Mouse (Mus musculus) common myeloid progenitor, adult 5-6 weeks (primary cell): Measurements from ENCODE around the gene Gm10717. TPM values are rescaled to one million over a fixed set of nuclear protein-coding genes. Genes with fewer than 3 reads are reported as not detected.
A peak's percentile ranks its signal among the peaks of the same experiment; 100 is the strongest.
"Not testable (repeated sequence)": the region's sequence is repeated elsewhere in the genome, so short reads cannot be mapped to it uniquely, and the experiment has no call there.

ENCODE experiments used
- ATAC-seq: replicated peaks from 2 replicates; pipeline ENCODE4 v1.8.0; 2016; ENCODE audit warnings: low read depth, mild to moderate bottlenecking, moderate TSS enrichment, inconsistent platforms; ENCODE audit not compliant: poor library complexity, severe bottlenecking
- total RNA-seq: library from RNA; stranded (forward); fragments of 200-1000, 187-1606 nt; gene quantifications from 2 replicates; pipeline ENCODE4 v1.2.3, GENCODE M21; 2017

Gm10717 gene
- total RNA-seq, result 3.5 TPM in 1 of 2 replicates, not detected in the other

DNA sequence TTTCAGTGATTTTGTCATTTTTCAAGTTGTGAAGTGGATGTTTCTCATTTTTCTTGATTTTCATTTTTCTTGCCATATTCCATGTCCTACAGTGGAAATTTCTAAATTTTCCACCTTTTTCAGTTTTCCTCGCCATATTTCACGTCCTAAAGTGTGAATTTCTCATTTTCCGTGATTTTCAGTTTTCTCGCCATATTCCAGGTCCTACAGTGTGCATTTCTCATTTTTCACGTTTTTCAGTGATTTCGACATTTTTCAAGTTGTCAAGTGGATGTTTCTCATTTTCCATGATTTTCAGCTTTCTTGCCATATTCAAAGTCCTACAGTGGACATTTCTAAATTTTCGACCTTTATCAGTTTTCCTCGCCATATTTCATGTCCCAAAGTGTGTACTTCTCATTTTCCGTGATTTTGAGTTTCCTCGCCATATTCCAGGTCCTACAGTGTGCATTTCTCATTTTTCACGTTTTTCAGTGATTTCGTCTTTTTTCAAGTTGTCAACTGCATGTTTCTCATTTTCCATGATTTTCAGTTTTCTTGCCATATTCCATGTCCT, at the start of gene Gm10717:
Gm10717 (plus strand) TSS at position 506 of the 556 bp plus-strand sequence.
- not testable (repeated sequence) for ATAC-seq

DNA sequence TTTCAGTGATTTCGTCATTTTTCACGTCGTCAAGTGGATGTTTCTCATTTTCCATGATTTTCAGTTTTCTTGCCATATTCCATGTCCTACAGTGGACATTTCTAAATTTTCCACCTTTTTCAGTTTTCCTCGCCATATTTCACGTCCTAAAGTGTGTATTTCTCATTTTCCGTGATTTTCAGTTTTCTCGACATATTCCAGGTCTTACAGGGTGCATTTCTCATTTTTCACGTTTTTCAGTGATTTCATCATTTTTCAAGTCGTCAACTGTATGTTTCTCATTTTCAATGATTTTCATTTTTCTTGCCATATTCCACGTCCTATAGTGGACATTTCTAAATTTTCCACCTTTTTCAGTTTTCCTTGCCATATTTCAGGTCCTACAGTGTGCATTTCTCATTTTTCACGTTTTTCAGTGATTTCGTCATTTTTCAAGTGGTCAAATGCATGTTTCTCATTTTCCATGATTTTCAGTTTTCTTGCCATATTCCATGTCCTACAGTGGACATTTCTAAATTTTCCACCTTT, 24.7 kb upstream of the Gm10717 start, which contains the start of gene Gm10722:
Gm10722 (plus strand) TSS at position 478 of the 528 bp plus-strand sequence.
- ATAC-seq, result not testable (repeated sequence)

DNA sequence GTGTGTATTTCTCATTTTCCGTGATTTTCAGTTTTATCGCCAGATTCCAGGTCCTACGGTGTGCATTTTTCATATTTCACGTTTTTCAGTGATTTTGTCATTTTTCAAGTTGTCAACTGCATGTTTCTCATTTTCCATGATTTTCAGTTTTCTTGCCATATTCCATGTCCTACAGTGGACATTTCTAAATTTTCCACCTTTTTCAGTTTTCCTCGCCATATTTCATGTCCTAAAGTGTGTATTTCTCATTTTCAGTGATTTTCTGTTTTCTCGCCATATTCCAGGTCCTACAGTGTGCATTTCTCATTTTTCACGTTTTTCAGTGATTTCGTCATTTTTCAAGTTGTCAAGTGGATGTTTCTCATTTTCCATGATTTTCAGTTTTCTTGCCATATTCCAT, 24.2 kb upstream of the Gm10717 start:
- ATAC-seq, result not testable (repeated sequence)

DNA sequence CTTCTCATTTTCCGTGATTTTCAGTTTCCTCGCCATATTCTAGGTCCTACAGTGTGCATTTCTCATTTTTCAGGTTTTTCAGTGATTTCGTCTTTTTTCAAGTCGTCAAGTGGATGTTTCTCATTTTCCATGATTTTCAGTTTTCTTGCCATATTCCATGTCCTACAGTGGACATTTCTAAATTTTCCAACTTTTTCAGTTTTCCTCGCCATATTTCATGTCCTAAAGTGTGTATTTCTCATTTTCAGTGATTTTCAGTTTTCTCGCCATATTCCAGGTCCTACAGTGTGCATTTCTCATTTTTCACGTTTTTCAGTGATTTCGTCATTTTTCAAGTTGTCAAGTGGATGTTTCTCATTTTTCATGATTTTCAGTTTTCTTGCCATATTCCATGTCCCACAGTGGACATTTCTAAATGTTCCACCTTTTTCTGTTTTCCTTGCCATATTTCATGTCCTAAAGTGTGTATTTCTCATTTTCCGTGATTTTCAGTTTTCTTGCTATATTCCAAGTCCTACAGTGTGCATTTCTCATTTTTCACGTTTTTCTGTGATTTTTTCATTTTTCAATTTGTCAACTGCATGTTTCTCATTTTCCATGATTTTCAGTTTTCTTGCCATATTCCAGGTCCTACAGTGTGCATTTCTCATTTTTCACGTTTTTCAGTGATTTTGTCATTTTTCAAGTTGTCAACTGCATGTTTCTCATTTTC, 23.1 kb upstream of the Gm10717 start:
- ATAC-seq, result peak; percentile 36

DNA sequence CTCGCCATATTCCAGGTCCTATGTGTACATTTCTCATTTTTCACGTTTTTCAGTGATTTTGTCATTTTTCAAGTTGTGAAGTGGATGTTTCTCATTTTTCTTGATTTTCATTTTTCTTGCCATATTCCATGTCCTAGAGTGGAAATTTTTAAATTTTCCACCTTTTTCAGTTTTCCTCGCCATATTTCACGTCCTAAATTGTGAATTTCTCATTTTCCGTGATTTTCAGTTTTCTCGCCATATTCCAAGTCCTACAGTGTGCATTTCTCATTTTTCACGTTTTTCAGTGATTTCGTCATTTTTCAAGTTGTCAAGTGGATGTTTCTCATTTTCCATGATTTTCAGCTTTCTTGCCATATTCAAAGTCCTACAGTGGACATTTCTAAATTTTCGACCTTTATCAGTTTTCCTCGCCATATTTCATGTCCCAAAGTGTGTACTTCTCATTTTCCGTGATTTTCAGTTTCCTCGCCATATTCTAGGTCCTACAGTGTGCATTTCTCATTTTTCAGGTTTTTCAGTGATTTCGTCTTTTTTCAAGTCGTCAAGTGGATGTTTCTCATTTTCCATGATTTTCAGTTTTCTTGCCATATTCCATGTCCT, 22.3 kb upstream of the Gm10717 start, which contains the start of gene Gm11168:
Gm11168 (plus strand) TSS at position 553 of the 603 bp plus-strand sequence.
- not testable (repeated sequence) for ATAC-seq

DNA sequence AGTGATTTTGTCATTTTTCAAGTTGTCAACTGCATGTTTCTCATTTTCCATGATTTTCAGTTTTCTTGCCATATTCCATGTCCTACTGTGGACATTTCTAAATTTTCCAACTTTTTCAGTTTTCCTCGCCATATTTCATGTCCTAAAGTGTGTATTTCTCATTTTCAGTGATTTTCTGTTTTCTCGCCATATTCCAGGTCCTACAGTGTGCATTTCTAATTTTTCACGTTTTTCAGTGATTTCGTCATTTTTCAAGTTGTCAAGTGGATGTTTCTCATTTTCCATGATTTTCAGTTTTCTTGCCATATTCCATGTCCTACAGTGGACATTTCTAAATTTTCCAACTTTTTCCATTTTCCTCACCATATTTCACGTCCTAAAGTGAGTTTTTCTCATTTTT, 19.0 kb upstream of the Gm10717 start:
- peak; percentile 33; the same call in 1 of the 2 replicates for ATAC-seq

DNA sequence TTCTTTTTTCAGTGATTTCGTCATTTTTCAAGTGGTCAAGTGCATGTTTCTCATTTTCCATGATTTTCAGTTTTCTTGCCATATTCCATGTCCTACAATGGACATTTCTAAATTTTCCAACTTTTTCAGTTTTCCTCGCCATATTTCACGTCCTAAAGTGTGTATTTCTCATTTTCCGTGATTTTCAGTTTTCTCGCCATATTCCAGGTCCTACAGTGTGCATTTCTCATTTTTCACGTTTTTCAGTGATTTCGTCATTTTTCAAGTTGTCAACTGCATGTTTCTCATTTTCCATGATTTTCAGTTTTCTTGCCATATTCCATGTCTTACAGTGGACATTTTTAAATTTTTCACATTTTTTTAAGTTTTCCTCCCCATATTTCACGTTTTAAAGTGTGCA, 18.6 kb upstream of the Gm10717 start:
- not testable (repeated sequence) for ATAC-seq

DNA sequence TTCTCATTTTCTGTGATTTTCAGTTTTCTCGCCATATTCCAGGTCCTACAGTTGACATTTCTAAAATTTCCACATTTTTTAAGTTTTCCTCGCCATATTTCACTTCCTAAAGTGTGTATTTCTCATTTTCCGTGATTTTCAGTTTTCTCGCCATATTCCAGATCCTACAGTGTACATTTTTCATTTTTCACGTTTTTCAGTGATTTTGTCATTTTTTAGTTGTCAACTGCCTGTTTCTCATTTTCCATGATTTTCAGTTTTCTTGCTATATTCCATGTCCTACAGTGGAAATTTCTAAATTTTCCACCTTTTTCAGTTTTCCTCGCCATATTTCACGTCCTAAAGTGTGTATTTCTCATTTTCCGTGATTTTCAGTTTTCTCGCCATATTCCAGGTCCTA, 17.9 kb upstream of the Gm10717 start:
- ATAC-seq, result peak; percentile 15; the same call in 1 of the 2 replicates

DNA sequence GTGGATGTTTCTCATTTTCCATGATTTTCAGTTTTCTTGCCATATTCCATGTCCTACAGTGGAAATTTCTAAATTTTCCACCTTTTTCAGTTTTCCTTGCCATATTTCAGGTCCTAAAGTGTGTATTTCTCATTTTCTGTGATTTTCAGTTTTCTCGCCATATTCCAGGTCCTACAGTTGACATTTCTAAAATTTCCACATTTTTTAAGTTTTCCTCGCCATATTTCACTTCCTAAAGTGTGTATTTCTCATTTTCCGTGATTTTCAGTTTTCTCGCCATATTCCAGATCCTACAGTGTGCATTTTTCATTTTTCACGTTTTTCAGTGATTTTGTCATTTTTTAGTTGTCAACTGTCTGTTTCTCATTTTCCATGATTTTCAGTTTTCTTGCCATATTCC, 15.9 kb upstream of the Gm10717 start:
- peak; percentile 23 for ATAC-seq

DNA sequence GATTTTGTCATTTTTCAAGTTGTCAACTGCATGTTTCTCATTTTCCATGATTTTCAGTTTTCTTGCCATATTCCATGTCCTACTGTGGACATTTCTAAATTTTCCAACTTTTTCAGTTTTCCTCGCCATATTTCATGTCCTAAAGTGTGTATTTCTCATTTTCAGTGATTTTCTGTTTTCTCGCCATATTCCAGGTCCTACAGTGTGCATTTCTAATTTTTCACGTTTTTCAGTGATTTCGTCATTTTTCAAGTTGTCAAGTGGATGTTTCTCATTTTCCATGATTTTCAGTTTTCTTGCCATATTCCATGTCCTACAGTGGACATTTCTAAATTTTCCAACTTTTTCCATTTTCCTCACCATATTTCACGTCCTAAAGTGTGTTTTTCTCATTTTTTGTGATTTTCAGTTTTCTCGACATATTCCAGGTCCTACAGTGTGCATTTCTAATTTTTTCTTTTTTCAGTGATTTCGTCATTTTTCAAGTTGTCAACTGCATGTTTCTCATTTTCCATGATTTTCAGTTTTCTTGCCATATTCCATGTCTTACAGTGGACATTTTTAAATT, 13.1 kb upstream of the Gm10717 start:
- ATAC-seq, result peak; percentile 48

DNA sequence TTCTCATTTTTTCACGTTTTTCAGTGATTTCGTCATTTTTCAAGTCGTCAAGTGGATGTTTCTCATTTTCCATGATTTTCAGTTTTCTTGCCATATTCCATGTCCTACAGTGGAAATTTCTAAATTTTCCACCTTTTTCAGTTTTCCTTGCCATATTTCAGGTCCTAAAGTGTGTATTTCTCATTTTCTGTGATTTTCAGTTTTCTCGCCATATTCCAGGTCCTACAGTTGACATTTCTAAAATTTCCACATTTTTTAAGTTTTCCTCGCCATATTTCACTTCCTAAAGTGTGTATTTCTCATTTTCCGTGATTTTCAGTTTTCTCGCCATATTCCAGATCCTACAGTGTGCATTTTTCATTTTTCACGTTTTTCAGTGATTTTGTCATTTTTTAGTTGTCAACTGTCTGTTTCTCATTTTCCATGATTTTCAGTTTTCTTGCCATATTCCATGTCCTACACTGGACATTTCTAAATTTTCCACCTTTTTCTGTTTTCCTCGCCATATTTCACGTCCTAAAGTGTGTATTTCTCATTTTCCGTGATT, 12.4 kb upstream of the Gm10717 start, which contains the start of gene Gm10721:
Gm10721 (plus strand) TSS at position 408 of the 547 bp plus-strand sequence.
- ATAC-seq, result peak; percentile 35

DNA sequence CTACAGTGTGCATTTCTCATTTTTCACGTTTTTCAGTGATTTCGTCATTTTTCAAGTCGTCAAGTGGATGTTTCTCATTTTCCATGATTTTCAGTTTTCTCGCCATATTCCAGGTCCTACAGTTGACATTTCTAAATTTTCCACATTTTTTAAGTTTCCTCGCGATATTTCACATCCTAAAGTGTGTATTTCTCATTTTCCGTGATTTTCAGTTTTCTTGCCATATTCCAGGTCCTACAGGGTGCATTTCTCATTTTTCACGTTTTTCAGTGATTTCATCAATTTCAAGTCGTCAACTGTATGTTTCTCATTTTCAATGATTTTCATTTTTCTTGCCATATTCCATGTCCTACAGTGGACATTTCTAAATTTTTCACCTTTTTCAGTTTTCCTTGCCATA, 9.9 kb upstream of the Gm10717 start, which contains the start of gene Gm10720:
Gm10720 (plus strand) TSS at position 301 of the 400 bp plus-strand sequence.
- not testable (repeated sequence) for ATAC-seq

DNA sequence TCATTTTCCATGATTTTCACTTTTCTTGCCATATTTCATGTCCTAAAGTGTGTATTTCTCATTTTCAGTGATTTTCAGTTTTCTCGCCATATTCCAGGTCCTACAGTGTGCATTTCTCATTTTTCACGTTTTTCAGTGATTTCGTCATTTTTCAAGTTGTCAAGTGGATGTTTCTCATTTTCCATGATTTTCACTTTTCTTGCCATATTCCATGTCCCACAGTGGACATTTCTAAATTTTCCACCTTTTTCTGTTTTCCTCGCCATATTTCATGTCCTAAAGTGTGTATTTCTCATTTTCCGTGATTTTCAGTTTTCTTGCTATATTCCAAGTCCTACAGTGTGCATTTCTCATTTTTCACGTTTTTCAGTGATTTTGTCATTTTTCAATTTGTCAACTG, 9.3 kb upstream of the Gm10717 start:
- not testable (repeated sequence) for ATAC-seq

DNA sequence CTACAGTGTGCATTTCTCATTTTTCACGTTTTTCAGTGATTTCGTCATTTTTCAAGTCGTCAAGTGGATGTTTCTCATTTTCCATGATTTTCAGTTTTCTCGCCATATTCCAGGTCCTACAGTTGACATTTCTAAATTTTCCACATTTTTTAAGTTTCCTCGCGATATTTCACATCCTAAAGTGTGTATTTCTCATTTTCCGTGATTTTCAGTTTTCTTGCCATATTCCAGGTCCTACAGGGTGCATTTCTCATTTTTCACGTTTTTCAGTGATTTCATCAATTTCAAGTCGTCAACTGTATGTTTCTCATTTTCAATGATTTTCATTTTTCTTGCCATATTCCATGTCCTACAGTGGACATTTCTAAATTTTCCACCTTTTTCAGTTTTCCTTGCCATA, 8.1 kb upstream of the Gm10717 start, which contains the start of gene Gm10719:
Gm10719 (plus strand) TSS at position 301 of the 400 bp plus-strand sequence.
- ATAC-seq, result not testable (repeated sequence)

DNA sequence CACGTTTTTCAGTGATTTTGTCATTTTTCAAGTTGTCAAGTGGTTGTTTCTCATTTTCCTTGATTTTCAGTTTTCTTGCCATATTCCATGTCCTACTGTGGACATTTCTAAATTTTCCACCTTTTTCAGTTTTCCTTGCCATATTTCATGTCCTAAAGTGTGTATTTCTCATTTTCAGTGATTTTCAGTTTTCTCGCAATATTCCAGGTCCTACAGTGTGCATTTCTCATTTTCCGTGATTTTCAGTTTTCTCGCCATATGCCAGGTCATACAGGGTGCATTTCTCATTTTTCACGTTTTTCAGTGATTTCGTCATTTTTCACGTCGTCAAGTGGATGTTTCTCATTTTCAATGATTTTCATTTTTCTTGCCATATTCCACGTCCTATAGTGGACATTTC, 6.3 kb upstream of the Gm10717 start:
- not testable (repeated sequence) for ATAC-seq

DNA sequence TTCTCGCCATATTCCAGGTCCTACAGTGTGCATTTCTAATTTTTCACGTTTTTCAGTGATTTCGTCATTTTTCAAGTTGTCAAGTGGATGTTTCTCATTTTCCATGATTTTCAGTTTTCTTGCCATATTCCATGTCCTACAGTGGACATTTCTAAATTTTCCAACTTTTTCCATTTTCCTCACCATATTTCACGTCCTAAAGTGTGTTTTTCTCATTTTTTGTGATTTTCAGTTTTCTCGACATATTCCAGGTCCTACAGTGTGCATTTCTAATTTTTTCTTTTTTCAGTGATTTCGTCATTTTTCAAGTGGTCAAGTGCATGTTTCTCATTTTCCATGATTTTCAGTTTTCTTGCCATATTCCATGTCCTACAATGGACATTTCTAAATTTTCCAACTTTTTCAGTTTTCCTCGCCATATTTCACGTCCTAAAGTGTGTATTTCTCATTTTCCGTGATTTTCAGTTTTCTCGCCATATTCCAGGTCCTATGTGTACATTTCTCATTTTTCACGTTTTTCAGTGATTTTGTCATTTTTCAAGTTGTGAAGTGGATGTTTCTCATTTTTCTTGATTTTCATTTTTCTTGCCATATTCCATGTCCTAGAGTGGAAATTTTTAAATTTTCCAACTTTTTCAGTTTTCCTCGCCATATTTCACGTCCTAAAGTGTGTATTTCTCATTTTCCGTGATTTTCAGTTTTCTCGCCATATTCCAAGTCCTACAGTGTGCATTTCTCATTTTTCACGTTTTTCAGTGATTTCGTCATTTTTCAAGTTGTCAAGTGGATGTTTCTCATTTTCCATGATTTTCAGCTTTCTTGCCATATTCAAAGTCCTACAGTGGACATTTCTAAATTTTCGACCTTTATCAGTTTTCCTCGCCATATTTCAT, 5.1 kb upstream of the Gm10717 start:
- peak; percentile 45 for ATAC-seq

DNA sequence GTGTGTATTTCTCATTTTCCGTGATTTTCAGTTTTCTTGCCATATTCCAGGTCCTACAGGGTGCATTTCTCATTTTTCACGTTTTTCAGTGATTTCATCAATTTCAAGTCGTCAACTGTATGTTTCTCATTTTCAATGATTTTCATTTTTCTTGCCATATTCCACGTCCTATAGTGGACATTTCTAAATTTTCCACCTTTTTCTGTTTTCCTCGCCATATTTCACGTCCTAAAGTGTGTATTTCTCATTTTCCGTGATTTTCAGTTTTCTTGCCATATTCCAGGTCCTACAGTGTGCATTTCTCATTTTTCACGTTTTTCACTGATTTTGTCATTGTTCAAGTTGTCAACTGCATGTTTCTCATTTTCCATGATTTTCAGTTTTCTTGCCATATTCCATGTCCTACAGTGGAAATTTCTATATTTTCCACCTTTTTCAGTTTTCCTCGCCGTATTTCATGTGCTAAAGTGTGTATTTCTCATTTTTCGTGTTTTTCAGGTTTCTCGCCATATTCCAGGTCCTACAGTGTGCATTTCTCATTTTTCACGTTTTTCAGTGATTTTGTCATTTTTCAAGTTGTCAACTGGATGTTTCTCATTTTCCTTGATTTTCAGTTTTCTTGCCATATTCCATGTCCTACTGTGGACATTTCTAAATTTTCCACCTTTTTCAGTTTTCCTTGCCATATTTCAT, 2.8 kb upstream of the Gm10717 start:
- not testable (repeated sequence) for ATAC-seq

DNA sequence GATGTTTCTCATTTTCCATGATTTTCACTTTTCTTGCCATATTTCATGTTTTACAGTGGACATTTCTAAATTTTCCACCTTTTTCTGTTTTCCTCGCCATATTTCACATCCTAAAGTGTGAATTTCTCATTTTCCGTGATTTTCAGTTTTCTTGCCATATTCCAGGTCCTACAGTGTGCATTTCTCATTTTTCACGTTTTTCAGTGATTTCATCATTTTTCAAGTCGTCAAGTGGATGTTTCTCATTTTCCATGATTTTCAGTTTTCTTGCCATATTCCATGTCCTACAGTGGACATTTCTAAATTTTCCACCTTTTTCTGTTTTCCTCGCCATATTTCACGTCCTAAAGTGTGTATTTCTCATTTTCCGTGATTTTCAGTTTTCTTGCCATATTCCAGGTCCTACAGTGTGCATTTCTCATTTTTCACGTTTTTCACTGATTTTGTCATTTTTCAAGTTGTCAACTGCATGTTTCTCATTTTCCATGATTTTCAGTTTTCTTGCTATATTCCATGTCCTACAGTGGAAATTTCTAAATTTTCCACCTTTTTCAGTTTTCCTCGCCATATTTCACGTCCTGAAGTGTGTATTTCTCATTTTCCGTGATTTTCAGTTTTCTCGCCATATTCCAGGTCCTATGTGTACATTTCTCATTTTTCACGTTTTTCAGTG, 1.8 kb upstream of the Gm10717 start, which contains the start of gene Gm10718:
Gm10718 (plus strand) TSS at position 236 of the 673 bp plus-strand sequence.
- not testable (repeated sequence) for ATAC-seq
